Mouse (Mus musculus) liver, embryonic 16.5 days (tissue): ENCODE results near the gene Stox1. TPM values are rescaled to one million over a fixed set of nuclear protein-coding genes. Genes with fewer than 3 reads are reported as not detected.

ENCODE experiments used
- ATAC-seq: fragments of 200-750 bp; cut with Nextera tagmentation; 2 replicates; pipeline ENCODE4 v1.8.0; 2017; ENCODE audit warnings: low read depth, mild to moderate bottlenecking, moderate number of reproducible peaks, moderate library complexity
- H3K27ac ChIP-seq: fragments of 300-500 bp; sonication (generic); 2 replicates; pipeline ENCODE4 v1.5.1; 2014; ENCODE audit warnings: mild to moderate bottlenecking, low read length
- H3K27me3 ChIP-seq: fragments of 300-500 bp; sonication (generic); 2 replicates; pipeline ENCODE4 v1.6.1; 2014; ENCODE audit warnings: low read depth, low read length, mixed read lengths; ENCODE audit not compliant: control insufficient read depth, insufficient read depth
- H3K36me3 ChIP-seq: fragments of 300-500 bp; sonication (generic); 2 replicates; pipeline ENCODE4 v1.6.1; 2014; ENCODE audit warnings: mild to moderate bottlenecking; ENCODE audit not compliant: control insufficient read depth, insufficient read depth
- H3K4me1 ChIP-seq: fragments of 300-500 bp; sonication (generic); 2 replicates; pipeline ENCODE4 v1.6.1; 2014; ENCODE audit warnings: low read depth, low read length, mixed read lengths; ENCODE audit not compliant: control insufficient read depth
- H3K4me2 ChIP-seq: fragments of 300-500 bp; sonication (generic); 2 replicates; pipeline ENCODE4 v1.6.1; 2014; ENCODE audit warnings: low read depth, low read length, mixed read lengths
- H3K4me3 ChIP-seq: fragments of 300-500 bp; sonication (generic); 2 replicates; pipeline ENCODE4 v1.5.1; 2014; ENCODE audit warnings: low read depth, mild to moderate bottlenecking, low read length
- H3K9ac ChIP-seq: fragments of 300-500 bp; sonication (generic); 2 replicates; pipeline ENCODE4 v1.6.1; 2014; ENCODE audit warnings: low read depth, low read length
- H3K9me3 ChIP-seq: fragments of 300-500 bp; sonication (generic); replicated peaks from 2 replicates; pipeline ENCODE4 v1.6.1; 2016; ENCODE audit warnings: low read length; ENCODE audit not compliant: control insufficient read depth
- WGBS: fragments of 180-500 bp; shearing (Covaris S2); extraction: QIAGEN DNeasy Blood & Tissue Kit; methylation state at CpG from one replicate; pipeline ENCODE4 v1.1.7; 2014; ENCODE audit not compliant: insufficient replicate concordance; 5-methylcytosine and 5-hydroxymethylcytosine counted together
- polyA plus RNA-seq: library from polyadenylated mRNA; unstranded; fragments of >200 nt; fragmentation: Nextera tagmentation; extraction: Ambion mirVana; gene quantifications from 2 replicates; pipeline ENCODE4 v1.2.1, GENCODE M21; 2015

The Stox1 gene
- polyA plus RNA-seq, 1 experiment from 2014 or later = 0.19 TPM

- Histone ChIP-seq H3K36me3 (no peaks in the 10 kb centered on the region), H3K4me2 (no peak overlapping the region), H3K27ac (no peak overlapping the region), H3K4me3 (no peak overlapping the region), H3K9me3 (peaks cover 4% of the 10 kb centered on the region), H3K27me3 (no peaks in the 10 kb centered on the region), H3K9ac (no peak overlapping the region), H3K4me1 (no peaks in the 10 kb centered on the region)
- WGBS = 66% methylated on average over 6 of the region's 6 CpGs
- ATAC-seq = no peak
Observed at GRCm38 (mm10) chr10:62676196-62676595, 49.7 kb downstream of the Stox1 start.

- Histone ChIP-seq H3K9ac (no peak overlapping the region), H3K27me3 (no peaks in the 10 kb centered on the region), H3K4me1 (peaks cover 4% of the 10 kb centered on the region; the same call in 1 of the 2 replicates), H3K4me2 (no peak overlapping the region), H3K9me3 (no peaks in the 10 kb centered on the region), H3K36me3 (no peaks in the 10 kb centered on the region), H3K4me3 (no peak overlapping the region), H3K27ac (no peak overlapping the region)
- ATAC-seq = no peak
- WGBS = 87% methylated on average over 2 of the region's 2 CpGs
Observed at GRCm38 (mm10) chr10:62672359-62672758, 53.6 kb downstream of the Stox1 start.

- H3K4me3 ChIP-seq = no peak overlapping the region
- WGBS = 74% methylated on average over 14 of the region's 14 CpGs
- H3K9ac ChIP-seq = no peak overlapping the region
- ATAC-seq = no peak
- no peaks in the 10 kb centered on the region for H3K36me3 ChIP-seq
- no peak overlapping the region for H3K4me2 ChIP-seq
- no peaks in the 10 kb centered on the region for H3K9me3 ChIP-seq
- H3K4me1 ChIP-seq = peaks cover 4% of the 10 kb centered on the region; the same call in 1 of the 2 replicates
- no peaks in the 10 kb centered on the region; the same call in 1 of the 2 replicates for H3K27me3 ChIP-seq
- no peak overlapping the region for H3K27ac ChIP-seq
Observed at GRCm38 (mm10) chr10:62669245-62669644, 56.7 kb downstream of the Stox1 start.

GRCm38 (mm10) chr10:62668463-62668862 lies 57.5 kb downstream of the Stox1 start:
- H3K27ac ChIP-seq = no peak overlapping the region
- H3K36me3 ChIP-seq = no peaks in the 10 kb centered on the region
- no peak overlapping the region for H3K9ac ChIP-seq
- no peaks in the 10 kb centered on the region for H3K9me3 ChIP-seq
- 62% methylated on average over 2 of the region's 2 CpGs for WGBS
- no peak overlapping the region for H3K4me3 ChIP-seq
- H3K4me2 ChIP-seq = no peak overlapping the region
- ATAC-seq = no peak
- H3K4me1 ChIP-seq = peaks cover 4% of the 10 kb centered on the region; the same call in 1 of the 2 replicates
- H3K27me3 ChIP-seq = no peaks in the 10 kb centered on the region; the same call in none of the 2 replicates

GRCm38 (mm10) chr10:62668043-62668442 lies 57.9 kb downstream of the Stox1 start:
- Histone ChIP-seq H3K9ac (no peak overlapping the region), H3K9me3 (no peaks in the 10 kb centered on the region), H3K4me2 (no peak overlapping the region), H3K36me3 (no peaks in the 10 kb centered on the region), H3K27me3 (no peaks in the 10 kb centered on the region; the same call in none of the 2 replicates), H3K27ac (no peak overlapping the region), H3K4me1 (peaks cover 4% of the 10 kb centered on the region; the same call in 1 of the 2 replicates), H3K4me3 (no peak overlapping the region)
- peak; percentile 86 for ATAC-seq
- WGBS = 16% methylated on average over 5 of the region's 5 CpGs

GRCm38 (mm10) chr10:62664963-62665590 lies 60.9 kb downstream of the Stox1 start:
- no peak overlapping the region for H3K27ac ChIP-seq
- 17% methylated on average over 27 of the region's 27 CpGs for WGBS
- H3K4me1 ChIP-seq = peaks cover 4% of the 10 kb centered on the region; the same call in 1 of the 2 replicates
- H3K9me3 ChIP-seq = no peaks in the 10 kb centered on the region
- no peaks in the 10 kb centered on the region for H3K36me3 ChIP-seq
- H3K9ac ChIP-seq = no peak overlapping the region
- no peaks in the 10 kb centered on the region; the same call in none of the 2 replicates for H3K27me3 ChIP-seq
- H3K4me3 ChIP-seq = peak overlapping the region; percentile 28
- ATAC-seq = no peak
- peak overlapping the region; percentile 48 for H3K4me2 ChIP-seq

- no peak for ATAC-seq
Observed at GRCm38 (mm10) chr10:62664171-62664570, 61.8 kb downstream of the Stox1 start.

GRCm38 (mm10) chr10:62656711-62657110 lies 69.2 kb downstream of the Stox1 start:
- Histone ChIP-seq H3K9ac (no peak overlapping the region), H3K4me2 (no peak overlapping the region), H3K27me3 (no peaks in the 10 kb centered on the region), H3K4me1 (peaks cover 4% of the 10 kb centered on the region), H3K27ac (no peak overlapping the region), H3K36me3 (no peaks in the 10 kb centered on the region), H3K4me3 (no peak overlapping the region), H3K9me3 (no peaks in the 10 kb centered on the region)
- ATAC-seq = no peak
- WGBS = 69% methylated on average over 6 of the region's 7 CpGs

More at GRCm38 (mm10) chr10:62664171-62664570, 61.8 kb downstream of the Stox1 start:
- no peak overlapping the region for H3K4me2 ChIP-seq
- 76% methylated on average over 10 of the region's 10 CpGs for WGBS
- H3K4me3 ChIP-seq = no peak overlapping the region
- H3K27ac ChIP-seq = no peak overlapping the region
- H3K27me3 ChIP-seq = no peaks in the 10 kb centered on the region; the same call in none of the 2 replicates
- no peaks in the 10 kb centered on the region for H3K9me3 ChIP-seq
- peaks cover 4% of the 10 kb centered on the region; the same call in 1 of the 2 replicates for H3K4me1 ChIP-seq
- no peak overlapping the region for H3K9ac ChIP-seq
- H3K36me3 ChIP-seq = no peaks in the 10 kb centered on the region

GRCm38 (mm10) chr10:62651961-62652360 lies 74.0 kb downstream of the Stox1 start:
- Histone ChIP-seq H3K9ac (peak overlapping the region; percentile 89), H3K27me3 (no peaks in the 10 kb centered on the region), H3K4me2 (peak overlapping the region; percentile 85), H3K9me3 (no peaks in the 10 kb centered on the region), H3K4me1 (peaks cover 12% of the 10 kb centered on the region), H3K4me3 (peak overlapping the region; percentile 99), H3K36me3 (no peaks in the 10 kb centered on the region), H3K27ac (peak overlapping the region; percentile 91)
- WGBS = 20% methylated on average over 3 of the region's 3 CpGs
- no peak for ATAC-seq
